Mouse (Mus musculus) stomach, postnatal 0 days (tissue): ENCODE measurements at regions not wholly inside any gene's neighbourhood (a gene's known extent, or its start where the extent isn't known, plus 50 kb on each side); places are given as distances from the start of the nearest gene placed in this dataset.

ENCODE experiments used
- CTCF ChIP-seq: IDR thresholded peaks from 2 replicates; pipeline ENCODE4 v1.5.1; 2016; ENCODE audit warnings: antibody characterized with exemption, low read depth, mild to moderate bottlenecking, moderate library complexity
- EP300 ChIP-seq: optimal IDR thresholded peaks from 2 replicates; pipeline ENCODE3; 2016; ENCODE audit warnings: antibody characterized with exemption

- TF ChIP-seq CTCF (no peak), EP300 (no peak)
Measured at GRCm38 (mm10) chr8:76187293-76187692, 711.9 kb upstream of the Nr3c2 start.
